Mouse (Mus musculus) CD4-positive helper T cell, adult 2 months (primary cell): ENCODE results near the gene Plaur.

Source experiments
- DNase-seq: peaks from one replicate; pipeline ENCODE4 v3.0.0-alpha.2; 2012; ENCODE audit warnings: low read depth, missing footprints, low spot score

The Plaur gene

GRCm38 (mm10) chr7:24445266-24445926, 16.9 kb upstream of the Plaur start:
- DNase-seq, result peak; percentile 49

- DNase-seq, result peak; percentile 53
Observed at GRCm38 (mm10) chr7:24446697-24447340, 15.5 kb upstream of the Plaur start.

- no peak for DNase-seq
Observed at GRCm38 (mm10) chr7:24448782-24449517, 13.3 kb upstream of the Plaur start.

- DNase-seq, result peak; percentile 71
Observed at GRCm38 (mm10) chr7:24450585-24451017, 11.7 kb upstream of the Plaur start.

GRCm38 (mm10) chr7:24451855-24452311, 10.4 kb upstream of the Plaur start, which contains the start of gene Irgc1:
TSS of gene Irgc1 (minus strand) at chr7:24452297.
- DNase-seq, result peak; percentile 64

- no peak for DNase-seq
Observed at GRCm38 (mm10) chr7:24454199-24454598, 8.1 kb upstream of the Plaur start.

GRCm38 (mm10) chr7:24455726-24456125, 6.6 kb upstream of the Plaur start:
- DNase-seq, result no peak

GRCm38 (mm10) chr7:24457726-24458370, 4.4 kb upstream of the Plaur start:
- DNase-seq, result peak; percentile 95

- no peak for DNase-seq
Observed at GRCm38 (mm10) chr7:24459440-24459839, 2.8 kb upstream of the Plaur start.

GRCm38 (mm10) chr7:24459843-24460242, 2.4 kb upstream of the Plaur start:
- DNase-seq, result no peak

- no peak for DNase-seq
Observed at GRCm38 (mm10) chr7:24461376-24462051, 770 bp upstream of the Plaur start.

- no peak for DNase-seq
Observed at GRCm38 (mm10) chr7:24466835-24467234, 4.6 kb downstream of the Plaur start.

- DNase-seq, result peak; percentile 76
Observed at GRCm38 (mm10) chr7:24467886-24468285, 5.6 kb downstream of the Plaur start.

GRCm38 (mm10) chr7:24469126-24469525, 6.8 kb downstream of the Plaur start:
- DNase-seq, result peak; percentile 46

GRCm38 (mm10) chr7:24470356-24470755, 8.1 kb downstream of the Plaur start:
- DNase-seq, result no peak

GRCm38 (mm10) chr7:24472442-24472841, 10.2 kb downstream of the Plaur start:
- no peak for DNase-seq

- peak; percentile 52 for DNase-seq
Observed at GRCm38 (mm10) chr7:24472937-24473336, 10.7 kb downstream of the Plaur start.

- DNase-seq, result peak; percentile 70
Observed at GRCm38 (mm10) chr7:24473913-24474529, 11.7 kb downstream of the Plaur start.

GRCm38 (mm10) chr7:24474811-24475506, 12.7 kb downstream of the Plaur start:
- no peak for DNase-seq

- DNase-seq, result no peak
Observed at GRCm38 (mm10) chr7:24476338-24476737, 14.1 kb downstream of the Plaur start.
